ENCODE assay signal across 14 mouse cellular contexts in genomic region chr9:119853071-119853846, GRCm38 (mm10). TPM values are rescaled to one million over a fixed set of nuclear protein-coding genes. Genes with fewer than 3 reads are reported as not detected.
A peak's percentile ranks its signal among the peaks of the same experiment; 100 is the strongest.
DNase-seq lines count a peak whose midpoint lies in the region; ATAC-seq and TF ChIP-seq lines count a peak whose summit lies in the region.
"Had no signal": no experiment of that assay in that cellular context is flagged by ENCODE, and none has a peak within 500 bp of the region (broad histone marks: within the 10 kb centered on the region; RNA-seq: fewer than 3 reads in every experiment).

No protein-coding gene starts in this region.

- no peak for TF ChIP-seq POLR2A in CH12.LX (IDR thresholded peaks at IDR 0.05; ENCODE audit: low read depth, low read length)

- in situ Hi-C loops in CH12.LX (cut with MboI; ENCODE audit: low pct_ligation_motif_present, low pct_unique_long_range_greater_than_20kb, low sequenced_read_pairs), result no loop called here

- peak; percentile 32; the same call in 1 of the 2 replicates for ATAC-seq in hindbrain, embryonic 12.5 days (ENCODE audit: low FRiP score)
- no peak; the same call in 1 of the 2 replicates for ATAC-seq in hindbrain, embryonic 11.5 days (ENCODE audit: low FRiP score)
- ATAC-seq in hindbrain, embryonic 13.5 days (ENCODE audit: low FRiP score), result peak; percentile 36; the same call in 1 of the 2 replicates
- ATAC-seq in erythroblast, adult 5-6 weeks (replicated peaks; ENCODE audit: low FRiP score, poor library complexity, severe bottlenecking), result no peak

- H3K27me3 ChIP-seq in hindbrain, embryonic 12.5 days, result no peaks in the 10 kb centered on the region
- H3K27me3 ChIP-seq in hindbrain, embryonic 11.5 days (ENCODE audit: control insufficient read depth, insufficient read depth, low read length), result no peaks in the 10 kb centered on the region
- H3K27me3 ChIP-seq in CH12.LX (replicated peaks), result no peaks in the 10 kb centered on the region
- H3K27me3 ChIP-seq in hindbrain, embryonic 13.5 days, result peaks cover 7% of the 10 kb centered on the region; the same call in 1 of the 2 replicates
- H3K27me3 ChIP-seq: heart, embryonic 15.5 days had no signal

- H3K4me3 ChIP-seq in hindbrain, embryonic 12.5 days, result no peak overlapping the region
- H3K4me3 ChIP-seq in hindbrain, embryonic 11.5 days (ENCODE audit: low read depth, low read length), result no peak overlapping the region
- H3K4me3 ChIP-seq in CH12.LX (replicated peaks in 1 of 3; ENCODE audit: low read depth in 2 of 3, low read length in 2 of 3, poor library complexity in 1 of 3), result no peak overlapping the region
- no peak overlapping the region for H3K4me3 ChIP-seq in hindbrain, embryonic 13.5 days
- H3K4me3 ChIP-seq: heart, embryonic 15.5 days had no signal

- no peak overlapping the region for H3K4me2 ChIP-seq in hindbrain, embryonic 12.5 days (replicated peaks)
- no peak overlapping the region for H3K4me2 ChIP-seq in hindbrain, embryonic 11.5 days (replicated peaks; ENCODE audit: low read depth, low read length)
- no peak overlapping the region for H3K4me2 ChIP-seq in CH12.LX (ENCODE audit: insufficient read depth, low read depth, poor library complexity, severe bottlenecking)
- no peak overlapping the region for H3K4me2 ChIP-seq in hindbrain, embryonic 13.5 days
- H3K4me2 ChIP-seq: heart, embryonic 15.5 days; lung, embryonic 14.5 days had no signal

- DNase-seq in hindbrain, embryonic 11.5 days (ENCODE audit: low spot score), result no peak
- no peak for DNase-seq in CH12.LX (ENCODE audit: extremely low read depth)
- DNase-seq in kidney, postnatal 25 days, result peak; percentile 14 to 59
- DNase-seq in embryo, embryonic 11 days, result no peak
- no peak for DNase-seq in gastrocnemius, postnatal 36 days
- DNase-seq: cerebellum, adult 9-11 months; lung, embryonic 14.5 days; right cerebral cortex, postnatal 4 days had no signal

- TF ChIP-seq EP300 in CH12.LX (IDR thresholded peaks at IDR 0.05; ENCODE audit: low read length), result no peak

- dilution Hi-C loops in CH12.LX (cut with MboI; ENCODE audit: extremely low pct_ligation_motif_present, extremely low pct_unique_long_range_greater_than_20kb, low sequenced_read_pairs), result no loop called here

- TF ChIP-seq RAD21 in CH12.LX (IDR thresholded peaks at IDR 0.05; ENCODE audit: low read depth, low read length), result peak; percentile 16

- H3K4me1 ChIP-seq in hindbrain, embryonic 12.5 days, result peaks cover 14% of the 10 kb centered on the region
- H3K4me1 ChIP-seq in hindbrain, embryonic 11.5 days (replicated peaks; ENCODE audit: control insufficient read depth, insufficient read depth, low read length), result no peaks in the 10 kb centered on the region
- H3K4me1 ChIP-seq in CH12.LX (ENCODE audit: control insufficient read depth in 1 of 2, insufficient read depth in 2 of 2), result peaks cover 0 to 5% of the 10 kb centered on the region in 2 experiments; a peak in 2 of 4 replicates
- peaks cover 24% of the 10 kb centered on the region for H3K4me1 ChIP-seq in hindbrain, embryonic 13.5 days (replicated peaks)
- H3K4me1 ChIP-seq: heart, embryonic 15.5 days had no signal

- no peak overlapping the region for H3K9ac ChIP-seq in hindbrain, embryonic 12.5 days
- no peak overlapping the region for H3K9ac ChIP-seq in hindbrain, embryonic 11.5 days (ENCODE audit: low read depth, low read length)
- H3K9ac ChIP-seq in CH12.LX (ENCODE audit: insufficient read depth, low read depth), result no peak overlapping the region
- no peak overlapping the region for H3K9ac ChIP-seq in hindbrain, embryonic 13.5 days
- H3K9ac ChIP-seq: heart, embryonic 15.5 days; lung, embryonic 14.5 days had no signal

- H3K36me3 ChIP-seq in hindbrain, embryonic 12.5 days, result no peaks in the 10 kb centered on the region
- H3K36me3 ChIP-seq in hindbrain, embryonic 11.5 days (ENCODE audit: control insufficient read depth, insufficient read depth, low read length), result no peaks in the 10 kb centered on the region
- H3K36me3 ChIP-seq in CH12.LX (replicated peaks in 1 of 2; ENCODE audit: control insufficient read depth in 1 of 2, insufficient read depth in 1 of 2, low read length in 1 of 2), result no peaks in the 10 kb centered on the region
- no peaks in the 10 kb centered on the region for H3K36me3 ChIP-seq in hindbrain, embryonic 13.5 days
- H3K36me3 ChIP-seq: heart, embryonic 15.5 days had no signal

- 70% methylated on average over 2 of the region's 2 CpGs for WGBS in hindbrain, embryonic 12.5 days
- WGBS in hindbrain, embryonic 11.5 days, result 75% methylated on average over 2 of the region's 2 CpGs
- 74% methylated on average over 2 of the region's 2 CpGs for WGBS in hindbrain, embryonic 13.5 days

- no peak for TF ChIP-seq CTCF in CH12.LX (conservative IDR thresholded peaks at IDR 0.05 in 1 of 2, IDR thresholded peaks at IDR 0.05 in 1 of 2; ENCODE audit: low read depth in 2 of 2, low read length in 2 of 2)

- intact Hi-C loops in gastrocnemius, postnatal 36 days (cut with DNase I), result no loop called here

- no peak overlapping the region for H3K27ac ChIP-seq in hindbrain, embryonic 12.5 days
- no peak overlapping the region for H3K27ac ChIP-seq in hindbrain, embryonic 11.5 days (ENCODE audit: low read depth, low read length)
- no peak overlapping the region for H3K27ac ChIP-seq in CH12.LX (ENCODE audit: insufficient read depth, low read depth)
- peak overlapping the region; percentile 42; the same call in 1 of the 2 replicates for H3K27ac ChIP-seq in hindbrain, embryonic 13.5 days
- H3K27ac ChIP-seq: heart, embryonic 15.5 days; stomach, postnatal 0 days had no signal

- peaks cover 12% of the 10 kb centered on the region; the same call in 1 of the 2 replicates for H3K9me3 ChIP-seq in hindbrain, embryonic 12.5 days (replicated peaks)
- no peaks in the 10 kb centered on the region for H3K9me3 ChIP-seq in hindbrain, embryonic 11.5 days (ENCODE audit: control insufficient read depth, low read length)
- H3K9me3 ChIP-seq in CH12.LX (replicated peaks; ENCODE audit: low read length), result peaks cover 5% of the 10 kb centered on the region
- H3K9me3 ChIP-seq in hindbrain, embryonic 13.5 days, result peaks cover 3% of the 10 kb centered on the region; the same call in 1 of the 2 replicates
- H3K9me3 ChIP-seq: heart, embryonic 15.5 days had no signal

- H3K79me2 ChIP-seq in CH12.LX (replicated peaks; ENCODE audit: control insufficient read depth, extremely low read depth, insufficient read depth, poor library complexity, severe bottlenecking), result no peaks in the 10 kb centered on the region

TF ChIP-seq in CH12.LX, 34 proteins besides CTCF, POLR2A, EP300 and RAD21:
- TF ChIP-seq CHD2 (IDR thresholded peaks at IDR 0.05; ENCODE audit: low read length), result no peak
- no peak for TF ChIP-seq PAX5 (IDR thresholded peaks at IDR 0.05; ENCODE audit: low read length)
- TF ChIP-seq TCF12 (IDR thresholded peaks at IDR 0.05; ENCODE audit: low read depth, low read length), result no peak
- TF ChIP-seq ELF1 (IDR thresholded peaks at IDR 0.05; ENCODE audit: low read depth, low read length), result no peak
- TF ChIP-seq JUN (IDR thresholded peaks at IDR 0.05; ENCODE audit: insufficient read depth, low read depth, low read length), result no peak
- no peak for TF ChIP-seq MAZ (IDR thresholded peaks at IDR 0.05; ENCODE audit: low read depth, low read length)
- TF ChIP-seq MEF2A (IDR thresholded peaks at IDR 0.05; ENCODE audit: borderline replicate concordance, low read depth, low read length), result no peak
- no peak for TF ChIP-seq ZC3H11A (IDR thresholded peaks at IDR 0.05; ENCODE audit: low read depth, low read length)
- no peak for TF ChIP-seq BHLHE40 (IDR thresholded peaks at IDR 0.05; ENCODE audit: low read depth, low read length)
- TF ChIP-seq ETS1 (conservative IDR thresholded peaks at IDR 0.05; ENCODE audit: low read depth, low read length), result no peak
- no peak for TF ChIP-seq KAT2A (IDR thresholded peaks at IDR 0.05; ENCODE audit: insufficient replicate concordance, low read length)

RNA-seq across cellular contexts. Expression of gene Scn11a, which starts 28.0 kb away (rescaled TPM):
- 0.10 and 0.20 TPM in 2 replicates for polyA plus RNA-seq in hindbrain, embryonic 12.5 days (2016; fragmentation: Nextera tagmentation; extraction: Ambion mirVana)
- polyA plus RNA-seq in hindbrain, embryonic 11.5 days (2014; fragmentation: Nextera tagmentation; extraction: Ambion mirVana), result 0.03 TPM in 1 of 2 replicates, not detected in the other
- total RNA-seq in CH12.LX (2012; rRNA removed) (0.04 and 0.13 TPM in 2 replicates), CH12.LX (2014; rRNA removed) (0.13 and 0.23 TPM in 2 replicates)
- polyA plus RNA-seq in CH12.LX (2012; ENCODE audit: insufficient read length, low read depth), result 0.54 and 0.63 TPM in 2 replicates
- polyA plus RNA-seq in hindbrain, embryonic 13.5 days (2015; fragmentation: Nextera tagmentation; extraction: Ambion mirVana), result 0.04 and 0.14 TPM in 2 replicates
- not detected in 2 replicates for total RNA-seq in erythroblast, adult 5-6 weeks (2015; ENCODE audit: low replicate concordance)
- total RNA-seq in erythroblast, adult 5-6 weeks (2017; ENCODE audit: low replicate concordance), result not detected in 2 replicates
- not detected for total RNA-seq in gastrocnemius, postnatal 36 days (2021)
- total RNA-seq: megakaryocyte, adult 5-6 weeks had no signal

RNA-seq across cellular contexts. Expression of gene Wdr48, which starts 41.4 kb away (rescaled TPM):
- 72.4 and 77.9 TPM in 2 replicates for polyA plus RNA-seq in hindbrain, embryonic 12.5 days (2016; fragmentation: Nextera tagmentation; extraction: Ambion mirVana)
- 64.0 and 71.8 TPM in 2 replicates for polyA plus RNA-seq in hindbrain, embryonic 11.5 days (2014; fragmentation: Nextera tagmentation; extraction: Ambion mirVana)
- 26.7 and 26.9 TPM in 2 replicates for total RNA-seq in CH12.LX (2012; rRNA removed)
- total RNA-seq in CH12.LX (2014; rRNA removed), result 31.0 and 32.3 TPM in 2 replicates
- 31.6 and 32.0 TPM in 2 replicates for polyA plus RNA-seq in CH12.LX (2012; ENCODE audit: insufficient read length, low read depth)
- 63.2 and 65.3 TPM in 2 replicates for polyA plus RNA-seq in hindbrain, embryonic 13.5 days (2015; fragmentation: Nextera tagmentation; extraction: Ambion mirVana)
- 31.3 and 85.3 TPM in 2 replicates for total RNA-seq in erythroblast, adult 5-6 weeks (2015; ENCODE audit: low replicate concordance)
- total RNA-seq in erythroblast, adult 5-6 weeks (2017; ENCODE audit: low replicate concordance), result 23.1 and 25.5 TPM in 2 replicates
- total RNA-seq in gastrocnemius, postnatal 36 days (2021), result 10 to 100 TPM; 11.0 to 12.1 TPM

Comparison
In these comparisons a context has a peak if more than half of its experiments do, and no peak if none do; other contexts are left out.
1. ATAC-seq: peak in hindbrain, embryonic 12.5 days (single experiment) and hindbrain, embryonic 13.5 days (single experiment); none in hindbrain, embryonic 11.5 days (single experiment) and erythroblast, adult 5-6 weeks (single experiment).
2. DNase-seq: peak in kidney, postnatal 25 days (2 of 2); none in hindbrain, embryonic 11.5 days (single experiment), CH12.LX (single experiment), embryo, embryonic 11 days (single experiment) and gastrocnemius, postnatal 36 days (0 of 2).